Mouse (Mus musculus) kidney, embryonic 15.5 days (tissue): ENCODE data around the gene Gopc. TPM values are rescaled to one million over a fixed set of nuclear protein-coding genes. Genes with fewer than 3 reads are reported as not detected.

Experiments
- ATAC-seq: fragments of 200-750 bp; cut with Nextera tagmentation; replicated peaks from 2 replicates; pipeline ENCODE4 v1.8.0; 2017; ENCODE audit warnings: moderate TSS enrichment; ENCODE audit not compliant: low FRiP score
- H3K27ac ChIP-seq: fragments of 300-500 bp; sonication (generic); 2 replicates; pipeline ENCODE4 v1.5.1; 2015; ENCODE audit warnings: mild to moderate bottlenecking, inconsistent platforms
- H3K27me3 ChIP-seq: fragments of 300-500 bp; sonication (generic); 2 replicates; pipeline ENCODE4 v1.6.1; 2015; ENCODE audit warnings: inconsistent platforms
- H3K36me3 ChIP-seq: fragments of 300-500 bp; sonication (generic); 2 replicates; pipeline ENCODE4 v1.6.1; 2015; ENCODE audit warnings: inconsistent platforms
- H3K4me1 ChIP-seq: fragments of 300-500 bp; sonication (generic); 2 replicates; pipeline ENCODE4 v1.6.1; 2015; ENCODE audit warnings: inconsistent platforms
- H3K4me2 ChIP-seq: fragments of 300-500 bp; sonication (generic); 2 replicates; pipeline ENCODE4 v1.6.1; 2015; ENCODE audit warnings: moderate library complexity, mild to moderate bottlenecking, inconsistent platforms
- H3K4me3 ChIP-seq: fragments of 300-500 bp; sonication (generic); replicated peaks from 2 replicates; pipeline ENCODE4 v1.5.1; 2015; ENCODE audit warnings: mild to moderate bottlenecking, inconsistent platforms
- H3K9ac ChIP-seq: fragments of 300-500 bp; sonication (generic); 2 replicates; pipeline ENCODE4 v1.6.1; 2015; ENCODE audit warnings: mild to moderate bottlenecking, inconsistent platforms
- H3K9me3 ChIP-seq: fragments of 300-500 bp; sonication (generic); replicated peaks from 2 replicates; pipeline ENCODE4 v1.6.1; 2016; ENCODE audit warnings: inconsistent platforms
- WGBS: fragments of 180-500 bp; shearing (Covaris S2); methylation state at CpG from one replicate; pipeline ENCODE4 v1.1.7; 2015; ENCODE audit warnings: mixed read lengths; 5-methylcytosine and 5-hydroxymethylcytosine counted together
- polyA plus RNA-seq: library from polyadenylated mRNA; unstranded; fragments of >200 nt; fragmentation: Nextera tagmentation; extraction: Ambion mirVana; gene quantifications from 2 replicates; pipeline ENCODE4 v1.2.1, GENCODE M21; 2015

Gopc gene
- polyA plus RNA-seq, 1 experiment from 2014 or later = 22.5 TPM

DNA sequence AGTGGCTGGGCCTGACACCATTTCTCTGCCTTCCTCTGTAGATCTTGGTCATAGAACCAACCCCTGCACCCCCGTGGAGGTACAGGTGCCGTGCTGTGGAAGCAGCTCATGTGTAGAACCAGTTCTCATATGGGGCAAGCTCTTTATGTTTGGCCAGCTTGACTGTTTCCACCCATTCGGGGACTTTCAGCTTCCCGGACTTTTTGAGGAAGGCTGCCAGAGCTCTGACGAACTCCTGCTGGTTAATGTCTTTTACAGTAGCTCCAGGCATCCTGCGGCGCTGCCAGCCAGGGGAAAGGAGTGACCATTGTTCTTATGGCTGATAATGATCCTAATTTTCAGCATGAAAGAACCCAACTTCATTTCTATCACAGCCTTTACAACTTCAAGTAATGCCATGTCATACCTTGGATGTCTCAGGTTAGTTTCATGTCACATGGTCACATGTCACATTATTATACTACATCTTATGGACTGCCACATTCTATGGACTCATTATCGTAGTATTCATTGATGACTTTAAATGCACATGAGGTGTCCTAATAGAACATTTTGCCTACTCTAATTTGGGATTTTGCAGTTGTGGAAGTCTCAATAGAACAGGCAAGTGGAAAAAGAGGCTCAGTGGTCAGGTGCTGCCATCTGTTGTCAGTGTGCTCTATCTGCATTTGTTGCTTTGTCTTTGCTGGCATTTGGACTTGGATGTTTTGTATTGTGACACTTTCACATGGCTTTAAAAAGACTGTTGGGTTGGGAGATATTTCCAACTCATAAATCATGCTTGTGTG is 3.1 kb upstream of the Gopc start:
- no peak for ATAC-seq
- Histone ChIP-seq H3K4me1 (peaks cover 15% of the 10 kb centered on the region), H3K9ac (no peak overlapping the region), H3K4me3 (no peak overlapping the region), H3K9me3 (no peaks in the 10 kb centered on the region), H3K4me2 (no peak overlapping the region), H3K36me3 (no peaks in the 10 kb centered on the region), H3K27ac (no peak overlapping the region), H3K27me3 (no peaks in the 10 kb centered on the region)
- 32% methylated on average over 8 of the region's 8 CpGs for WGBS

GRCm38 (mm10) chr10:52383522-52383921 is 1.6 kb upstream of the Gopc start:
- H3K9ac ChIP-seq = no peak overlapping the region
- ATAC-seq = no peak
- H3K4me3 ChIP-seq = no peak overlapping the region
- H3K36me3 ChIP-seq = no peaks in the 10 kb centered on the region
- no peaks in the 10 kb centered on the region for H3K27me3 ChIP-seq
- no peak overlapping the region for H3K4me2 ChIP-seq
- H3K9me3 ChIP-seq = no peaks in the 10 kb centered on the region
- WGBS = 87% methylated on average over 1 of the region's 1 CpGs
- H3K4me1 ChIP-seq = peaks cover 21% of the 10 kb centered on the region
- H3K27ac ChIP-seq = no peak overlapping the region

GRCm38 (mm10) chr10:52383022-52383421 is 1.1 kb upstream of the Gopc start:
- peaks cover 25% of the 10 kb centered on the region for H3K4me1 ChIP-seq
- no peak for ATAC-seq
- H3K27ac ChIP-seq = peak overlapping the region; percentile 98; the same call in 1 of the 2 replicates
- no peaks in the 10 kb centered on the region for H3K27me3 ChIP-seq
- H3K4me3 ChIP-seq = peak overlapping the region; percentile 92
- no peaks in the 10 kb centered on the region for H3K9me3 ChIP-seq
- 65% methylated on average over 6 of the region's 6 CpGs for WGBS
- H3K9ac ChIP-seq = 0 out of 2 replicates have a peak overlapping the region, but pooled peaks have one; percentile 88
- no peaks in the 10 kb centered on the region for H3K36me3 ChIP-seq
- H3K4me2 ChIP-seq = peak overlapping the region; percentile 82

- Histone ChIP-seq H3K4me3 (peak overlapping the region; percentile 92), H3K9me3 (no peaks in the 10 kb centered on the region), H3K4me2 (peak overlapping the region; percentile 82), H3K36me3 (no peaks in the 10 kb centered on the region), H3K27ac (peak overlapping the region; percentile 98), H3K9ac (peak overlapping the region; percentile 88), H3K27me3 (no peaks in the 10 kb centered on the region), H3K4me1 (peaks cover 27% of the 10 kb centered on the region)
- peak; percentile 52 for ATAC-seq
- WGBS = under 1% methylated on average over 19 of the region's 19 CpGs
Measured at GRCm38 (mm10) chr10:52381321-52381801, 563 bp downstream of the Gopc start.

DNA sequence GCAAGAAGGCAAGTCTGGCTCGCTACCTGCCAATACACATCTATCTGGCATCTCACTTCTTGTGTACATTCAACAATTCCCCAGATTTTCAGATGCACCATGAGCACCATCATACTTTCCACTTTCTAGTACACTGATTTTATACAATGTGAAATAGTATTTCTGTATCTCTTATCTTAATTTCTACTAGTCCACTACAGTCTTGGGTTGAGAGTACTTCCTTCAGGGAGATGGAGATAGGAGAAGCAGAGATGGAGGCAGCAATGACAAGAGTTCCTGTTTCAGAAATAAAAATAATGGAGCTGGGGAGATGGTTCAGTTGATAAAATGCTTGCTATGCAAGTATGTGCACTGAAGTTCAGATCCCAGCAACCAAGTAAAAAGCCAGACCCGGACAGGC is 4.1 kb downstream of the Gopc start:
- no peak for ATAC-seq
- Histone ChIP-seq H3K27ac (no peak overlapping the region), H3K4me2 (no peak overlapping the region), H3K9ac (no peak overlapping the region), H3K4me1 (peaks cover 18% of the 10 kb centered on the region), H3K36me3 (no peaks in the 10 kb centered on the region), H3K9me3 (no peaks in the 10 kb centered on the region), H3K4me3 (no peak overlapping the region), H3K27me3 (no peaks in the 10 kb centered on the region)
- 88% methylated on average over 2 of the region's 2 CpGs for WGBS

DNA sequence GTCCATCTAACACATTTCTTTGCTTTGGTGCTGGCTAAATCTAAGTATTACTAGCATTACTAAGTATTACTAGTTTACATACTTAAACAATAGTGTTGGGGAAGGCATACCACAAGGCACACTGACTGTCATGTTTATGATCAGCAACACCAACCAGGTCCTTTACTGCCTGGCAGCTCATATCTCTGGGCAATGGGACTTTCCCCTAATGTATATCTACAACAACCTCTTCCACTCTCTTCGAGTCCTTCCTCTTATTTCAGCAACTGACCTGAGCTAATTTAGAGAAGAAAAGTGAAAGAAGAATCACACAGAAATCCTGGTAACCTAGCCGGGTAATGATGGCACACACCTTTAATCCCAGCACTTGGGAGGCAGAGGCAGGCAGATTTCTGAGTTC is 5.5 kb downstream of the Gopc start:
- no peak for ATAC-seq
- Histone ChIP-seq H3K4me2 (no peak overlapping the region), H3K27ac (no peak overlapping the region), H3K9ac (no peak overlapping the region), H3K4me3 (no peak overlapping the region), H3K9me3 (no peaks in the 10 kb centered on the region), H3K36me3 (no peaks in the 10 kb centered on the region), H3K27me3 (no peaks in the 10 kb centered on the region), H3K4me1 (peaks cover 15% of the 10 kb centered on the region; the same call in 1 of the 2 replicates)
- 93% methylated on average over 2 of the region's 2 CpGs for WGBS

- no peaks in the 10 kb centered on the region for H3K36me3 ChIP-seq
- peaks cover 12% of the 10 kb centered on the region; the same call in 1 of the 2 replicates for H3K4me1 ChIP-seq
- H3K27me3 ChIP-seq = no peaks in the 10 kb centered on the region
- H3K27ac ChIP-seq = no peak overlapping the region
- no peak overlapping the region for H3K4me3 ChIP-seq
- no peaks in the 10 kb centered on the region for H3K9me3 ChIP-seq
- no peak for ATAC-seq
- H3K4me2 ChIP-seq = no peak overlapping the region
- H3K9ac ChIP-seq = no peak overlapping the region
Measured at GRCm38 (mm10) chr10:52374651-52375050, 7.3 kb downstream of the Gopc start.

- Histone ChIP-seq H3K9me3 (no peaks in the 10 kb centered on the region), H3K4me3 (no peak overlapping the region), H3K4me1 (0 out of 2 replicates have a peak, but pooled peaks cover 8% of the 10 kb centered on the region), H3K36me3 (no peaks in the 10 kb centered on the region), H3K9ac (no peak overlapping the region), H3K27me3 (no peaks in the 10 kb centered on the region), H3K4me2 (no peak overlapping the region), H3K27ac (no peak overlapping the region)
- WGBS = 61% methylated on average over 4 of the region's 4 CpGs
- ATAC-seq = no peak
Measured at GRCm38 (mm10) chr10:52373834-52374233, 8.1 kb downstream of the Gopc start.

- H3K4me3 ChIP-seq = no peak overlapping the region
- no peak overlapping the region for H3K27ac ChIP-seq
- no peak for ATAC-seq
- no peaks in the 10 kb centered on the region for H3K4me1 ChIP-seq
- peaks cover 4% of the 10 kb centered on the region; the same call in 1 of the 2 replicates for H3K36me3 ChIP-seq
- no peaks in the 10 kb centered on the region for H3K9me3 ChIP-seq
- no peak overlapping the region for H3K9ac ChIP-seq
- 85% methylated on average over 4 of the region's 4 CpGs for WGBS
- H3K27me3 ChIP-seq = no peaks in the 10 kb centered on the region
- no peak overlapping the region for H3K4me2 ChIP-seq
Measured at GRCm38 (mm10) chr10:52368376-52368775, 13.5 kb downstream of the Gopc start.

- H3K9me3 ChIP-seq = no peaks in the 10 kb centered on the region
- H3K4me3 ChIP-seq = no peak overlapping the region
- peaks cover 10% of the 10 kb centered on the region; the same call in 1 of the 2 replicates for H3K36me3 ChIP-seq
- WGBS = 88% methylated on average over 9 of the region's 9 CpGs
- no peaks in the 10 kb centered on the region for H3K27me3 ChIP-seq
- no peak overlapping the region for H3K27ac ChIP-seq
- H3K9ac ChIP-seq = no peak overlapping the region
- no peak overlapping the region for H3K4me2 ChIP-seq
- no peaks in the 10 kb centered on the region for H3K4me1 ChIP-seq
- no peak for ATAC-seq
Measured at GRCm38 (mm10) chr10:52360862-52361609, 20.9 kb downstream of the Gopc start.

DNA sequence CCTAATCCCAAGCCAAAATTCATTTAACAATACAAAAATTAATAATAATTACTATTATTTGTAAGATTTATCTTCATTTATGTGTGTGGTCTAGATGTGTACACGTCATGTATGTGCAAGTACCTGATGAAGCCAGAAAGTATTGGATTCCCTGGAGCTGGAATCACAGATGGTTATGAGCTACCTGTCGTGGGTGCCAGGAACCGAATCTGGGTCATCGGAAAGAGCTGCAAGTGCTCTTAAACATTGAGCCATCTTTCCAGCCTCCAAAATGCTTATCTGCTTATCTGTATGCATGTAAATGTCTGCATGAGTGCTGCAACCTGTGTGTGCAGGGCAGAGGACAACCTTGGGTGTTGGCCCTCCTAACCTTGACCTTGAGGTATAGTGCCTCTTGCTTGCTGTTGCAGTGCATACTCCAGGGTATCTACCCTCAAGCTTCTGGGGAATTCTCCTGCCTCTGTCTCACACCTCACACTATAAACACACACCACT is 21.6 kb downstream of the Gopc start:
- no peak for ATAC-seq
- H3K4me1 ChIP-seq = no peaks in the 10 kb centered on the region

GRCm38 (mm10) chr10:52358467-52358866 is 23.5 kb downstream of the Gopc start, which contains the start of gene Gm26741:
Gm26741 (plus strand) TSS chr10:52358767.
- 91% methylated on average over 2 of the region's 2 CpGs for WGBS
- Histone ChIP-seq H3K4me2 (no peak within 1 kb of the TSS), H3K4me3 (no peak within 1 kb of the TSS), H3K9ac (no peak within 1 kb of the TSS), H3K36me3 (peaks cover 19% of the 10 kb centered on the region), H3K27ac (no peak within 1 kb of the TSS), H3K9me3 (no peaks in the 10 kb centered on the region), H3K27me3 (no peaks in the 10 kb centered on the region), H3K4me1 (no peaks in the 10 kb centered on the region)
- ATAC-seq = no peak

More for the DNA sequence above, 21.6 kb downstream of the Gopc start:
- Histone ChIP-seq H3K36me3 (peaks cover 15% of the 10 kb centered on the region; the same call in 1 of the 2 replicates), H3K4me2 (no peak overlapping the region), H3K9ac (no peak overlapping the region), H3K27ac (no peak overlapping the region), H3K27me3 (no peaks in the 10 kb centered on the region), H3K9me3 (no peaks in the 10 kb centered on the region), H3K4me3 (no peak overlapping the region)
- WGBS = 94% methylated on average over 4 of the region's 4 CpGs
